In the genomic region with DNA sequence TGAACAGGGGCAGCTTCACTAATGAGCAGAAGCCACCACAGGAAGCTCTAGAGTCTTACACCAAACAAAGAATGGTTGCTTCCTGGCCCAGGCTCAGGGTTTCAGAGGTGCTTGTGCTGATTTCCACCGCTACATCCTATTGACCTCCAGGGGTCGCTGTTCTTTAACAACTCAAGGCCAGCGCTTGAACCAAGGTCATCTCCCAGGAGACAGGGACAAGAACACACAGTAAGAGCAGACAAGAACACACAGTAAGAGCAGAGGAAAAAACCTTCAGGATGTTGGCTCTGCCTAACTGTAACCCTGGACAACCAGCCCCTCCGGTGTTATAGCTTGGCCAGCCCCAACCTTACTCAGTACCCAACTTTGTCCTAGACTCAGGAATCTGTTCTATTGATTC, we compare ENCODE assay signal across 8 mouse cellular contexts. TPM values are rescaled to one million over a fixed set of nuclear protein-coding genes. Genes with fewer than 3 reads are reported as not detected.
DNase-seq lines count a peak whose midpoint lies in the region; ATAC-seq and TF ChIP-seq lines count a peak whose summit lies in the region.

No protein-coding gene starts in this region.

- DNase-seq in CD8-positive naive resting alpha-beta T cell, adult 2 months (ENCODE audit: low read depth in 2 of 2, low spot score in 2 of 2) = peak; percentile 63 to 71
- DNase-seq in liver, adult 2 months (ENCODE audit: extremely low read depth, low read depth, low spot score) = peak; percentile 50
- DNase-seq in neural tube, embryonic 10.5 days (ENCODE audit: extremely low spot score, low spot score) = peak; percentile 57

- H3K4me2 ChIP-seq in heart, embryonic 13.5 days = 0 out of 2 replicates have a peak overlapping the region, but pooled peaks have one; percentile 8
- H3K4me2 ChIP-seq in kidney, embryonic 15.5 days = no peak overlapping the region
- no peak overlapping the region for H3K4me2 ChIP-seq in stomach, embryonic 16.5 days (ENCODE audit: low read depth, low read length)

- peaks cover 38% of the 10 kb centered on the region for H3K4me1 ChIP-seq in bone marrow macrophage, adult 2 months (ENCODE audit: control insufficient read depth, insufficient read depth, low read length)
- H3K4me1 ChIP-seq in heart, embryonic 13.5 days = peaks cover 19% of the 10 kb centered on the region
- H3K4me1 ChIP-seq in kidney, embryonic 15.5 days = peaks cover 19% of the 10 kb centered on the region
- no peaks in the 10 kb centered on the region for H3K4me1 ChIP-seq in liver, adult 2 months (ENCODE audit: control insufficient read depth, insufficient read depth, low read length)
- H3K4me1 ChIP-seq in stomach, embryonic 16.5 days (ENCODE audit: control insufficient read depth, insufficient read depth, low read length) = peaks cover 16% of the 10 kb centered on the region

- H3K27me3 ChIP-seq in heart, embryonic 13.5 days (replicated peaks) = no peaks in the 10 kb centered on the region
- no peaks in the 10 kb centered on the region for H3K27me3 ChIP-seq in kidney, embryonic 15.5 days
- H3K27me3 ChIP-seq in liver, adult 2 months (ENCODE audit: control insufficient read depth, insufficient read depth, low read length) = no peaks in the 10 kb centered on the region
- no peaks in the 10 kb centered on the region for H3K27me3 ChIP-seq in stomach, embryonic 16.5 days (ENCODE audit: control insufficient read depth, insufficient read depth, low read length)

- WGBS in heart, embryonic 13.5 days = 5% methylated on average over 4 of the region's 4 CpGs
- WGBS in kidney, embryonic 15.5 days = 7% methylated on average over 4 of the region's 4 CpGs
- 19% methylated on average over 4 of the region's 4 CpGs for WGBS in liver, adult 2 months
- 5% methylated on average over 4 of the region's 4 CpGs for WGBS in stomach, embryonic 16.5 days

- ATAC-seq in erythroid progenitor cell, adult 5-6 weeks (replicated peaks; ENCODE audit: low FRiP score, poor library complexity, severe bottlenecking) = peak; percentile 58
- ATAC-seq in heart, embryonic 13.5 days (ENCODE audit: extremely low read depth, insufficient number of reproducible peaks, low FRiP score, low TSS enrichment) = no peak; the same call in 1 of the 2 replicates
- ATAC-seq in kidney, embryonic 15.5 days (replicated peaks; ENCODE audit: low FRiP score) = peak; percentile 41; the same call in 1 of the 2 replicates
- ATAC-seq in stomach, embryonic 16.5 days (ENCODE audit: insufficient read depth, low FRiP score) = peak; percentile 59; the same call in 1 of the 2 replicates

- H3K4me3 ChIP-seq in bone marrow macrophage, adult 2 months (ENCODE audit: insufficient read depth, low read length) = no peak overlapping the region
- no peak overlapping the region for H3K4me3 ChIP-seq in heart, embryonic 13.5 days
- H3K4me3 ChIP-seq in kidney, embryonic 15.5 days (replicated peaks) = no peak overlapping the region
- no peak overlapping the region for H3K4me3 ChIP-seq in liver, adult 2 months (ENCODE audit: insufficient read depth, low read depth, low read length)
- H3K4me3 ChIP-seq in stomach, embryonic 16.5 days (replicated peaks; ENCODE audit: low read length) = no peak overlapping the region

- peak overlapping the region; percentile 80 for H3K27ac ChIP-seq in bone marrow macrophage, adult 2 months (ENCODE audit: insufficient read depth, low read depth, low read length)
- H3K27ac ChIP-seq in heart, embryonic 13.5 days (replicated peaks) = peak overlapping the region; percentile 83
- peak overlapping the region; percentile 73 for H3K27ac ChIP-seq in kidney, embryonic 15.5 days
- 0 out of 2 replicates have a peak overlapping the region, but pooled peaks have one; percentile 4 for H3K27ac ChIP-seq in liver, adult 2 months (replicated peaks; ENCODE audit: insufficient read depth, low read depth, low read length)
- peak overlapping the region; percentile 30 for H3K27ac ChIP-seq in stomach, embryonic 16.5 days (ENCODE audit: low read length)

- TF ChIP-seq POLR2A in bone marrow macrophage, adult 2 months (IDR thresholded peaks at IDR 0.05; ENCODE audit: borderline replicate concordance, low read depth, low read length) = no peak
- no peak for TF ChIP-seq POLR2A in liver, adult 2 months (IDR thresholded peaks at IDR 0.05; ENCODE audit: extremely low read depth, insufficient read depth, low read length)

- no peaks in the 10 kb centered on the region for H3K9me3 ChIP-seq in heart, embryonic 13.5 days
- H3K9me3 ChIP-seq in kidney, embryonic 15.5 days (replicated peaks) = no peaks in the 10 kb centered on the region
- no peaks in the 10 kb centered on the region for H3K9me3 ChIP-seq in stomach, embryonic 16.5 days (replicated peaks; ENCODE audit: control insufficient read depth, low read length)

- H3K79me2 ChIP-seq in liver, adult 2 months (ENCODE audit: control insufficient read depth, insufficient read depth, low read length) = no peaks in the 10 kb centered on the region

- peaks cover 20% of the 10 kb centered on the region for H3K36me3 ChIP-seq in heart, embryonic 13.5 days
- no peaks in the 10 kb centered on the region; the same call in 1 of the 2 replicates for H3K36me3 ChIP-seq in kidney, embryonic 15.5 days
- H3K36me3 ChIP-seq in liver, adult 2 months (ENCODE audit: control insufficient read depth, insufficient read depth, low read length) = no peaks in the 10 kb centered on the region
- no peaks in the 10 kb centered on the region for H3K36me3 ChIP-seq in stomach, embryonic 16.5 days (ENCODE audit: control insufficient read depth, insufficient read depth, low read length)

- peak; percentile 39; the same call in 1 of the 2 replicates for TF ChIP-seq CTCF in bone marrow macrophage, adult 2 months (IDR thresholded peaks at IDR 0.05; ENCODE audit: low read depth, low read length)
- peak; percentile 52; the same call in 1 of the 2 replicates for TF ChIP-seq CTCF in liver, adult 2 months (IDR thresholded peaks at IDR 0.05; ENCODE audit: low read depth, low read length)

- H3K9ac ChIP-seq in heart, embryonic 13.5 days = peak overlapping the region; percentile 67
- no peak overlapping the region for H3K9ac ChIP-seq in kidney, embryonic 15.5 days
- H3K9ac ChIP-seq in liver, adult 2 months (ENCODE audit: low read depth, low read length) = no peak overlapping the region
- H3K9ac ChIP-seq in stomach, embryonic 16.5 days (ENCODE audit: low read length) = peak overlapping the region; percentile 32

RNA-seq across cellular contexts. Expression of a gene that starts 14.5 kb away (rescaled TPM):
- 163 and 182 TPM in 2 replicates for polyA plus RNA-seq in bone marrow macrophage, adult 2 months (2012; ENCODE audit: insufficient read depth, insufficient read length, missing spikeins)
- 9.2 and 10.5 TPM in 2 replicates for total RNA-seq in erythroid progenitor cell, adult 5-6 weeks (2015; ENCODE audit: low replicate concordance)
- total RNA-seq in erythroid progenitor cell, adult 5-6 weeks (2017; ENCODE audit: low replicate concordance) = 14.8 and 27.9 TPM in 2 replicates
- polyA plus RNA-seq in heart, embryonic 13.5 days (2015; fragmentation: Nextera tagmentation; extraction: Ambion mirVana) = 0.55 and 1.4 TPM in 2 replicates
- polyA plus RNA-seq in kidney, embryonic 15.5 days (2015; fragmentation: Nextera tagmentation; extraction: Ambion mirVana) = 1.1 and 1.4 TPM in 2 replicates
- 0.37 and 0.40 TPM in 2 replicates for total RNA-seq in liver, adult 2 months (2014; rRNA removed)
- 0.44 and 1.1 TPM in 2 replicates for polyA plus RNA-seq in liver, adult 2 months (2012; rRNA removed)
- 2.4 and 2.6 TPM in 2 replicates for polyA plus RNA-seq in stomach, embryonic 16.5 days (2015; fragmentation: Nextera tagmentation; extraction: Ambion mirVana)

RNA-seq across cellular contexts. Expression of a gene that starts 33.6 kb away (rescaled TPM):
- 36.9 and 41.2 TPM in 2 replicates for polyA plus RNA-seq in bone marrow macrophage, adult 2 months (2012; ENCODE audit: insufficient read depth, insufficient read length, missing spikeins)
- total RNA-seq in erythroid progenitor cell, adult 5-6 weeks (2015; ENCODE audit: low replicate concordance) = 7.9 and 9.2 TPM in 2 replicates
- 4.4 and 6.7 TPM in 2 replicates for total RNA-seq in erythroid progenitor cell, adult 5-6 weeks (2017; ENCODE audit: low replicate concordance)
- polyA plus RNA-seq in heart, embryonic 13.5 days (2015; fragmentation: Nextera tagmentation; extraction: Ambion mirVana) = 140 and 154 TPM in 2 replicates
- 246 and 252 TPM in 2 replicates for polyA plus RNA-seq in kidney, embryonic 15.5 days (2015; fragmentation: Nextera tagmentation; extraction: Ambion mirVana)
- total RNA-seq in liver, adult 2 months (2014; rRNA removed) = 9.0 and 10.1 TPM in 2 replicates
- 6.5 and 6.6 TPM in 2 replicates for polyA plus RNA-seq in liver, adult 2 months (2012; rRNA removed)
- 158 and 168 TPM in 2 replicates for polyA plus RNA-seq in stomach, embryonic 16.5 days (2015; fragmentation: Nextera tagmentation; extraction: Ambion mirVana)

Comparison
In these comparisons a context has a peak if more than half of its experiments do, and no peak if none do; other contexts are left out.
1. H3K27ac ChIP-seq: peak in every context shown above with its lines; median percentile 83 in heart, embryonic 13.5 days; 80 in bone marrow macrophage, adult 2 months; 73 in kidney, embryonic 15.5 days; 30 in stomach, embryonic 16.5 days; 4 in liver, adult 2 months.
2. H3K9ac ChIP-seq: peak in heart, embryonic 13.5 days (single experiment) and stomach, embryonic 16.5 days (single experiment); none in kidney, embryonic 15.5 days (single experiment) and liver, adult 2 months (single experiment).
3. RNA of a gene that starts 14.5 kb away (polyA plus RNA-seq): 163 to 182 TPM in bone marrow macrophage, adult 2 months; 2.4 to 2.6 TPM in stomach, embryonic 16.5 days, 0.55 to 1.4 TPM in heart, embryonic 13.5 days, 0.44 to 1.1 TPM in liver, adult 2 months and 1.1 to 1.4 TPM in kidney, embryonic 15.5 days; every median in the first group is over 10 times any median in the second.
4. Peak in every context shown above with its lines, with median percentiles within 50 percentile points of each other: DNase-seq.